Mouse (Mus musculus) liver, postnatal 0 days (tissue): ENCODE data around the gene Ralgds. TPM values are rescaled to one million over a fixed set of nuclear protein-coding genes. Genes with fewer than 3 reads are reported as not detected.

Experiments used
- ATAC-seq: fragments of 200-750 bp; cut with Nextera tagmentation; 2 replicates; pipeline ENCODE4 v1.8.0; 2017; ENCODE audit warnings: mild to moderate bottlenecking, moderate library complexity
- DNase-seq: peaks from one replicate; pipeline ENCODE4 v3.0.0-alpha.2; 2016
- H3K27ac ChIP-seq: fragments of 300-500 bp; sonication (generic); 2 replicates; pipeline ENCODE4 v1.5.1; 2014; ENCODE audit warnings: antibody characterized with exemption, moderate library complexity, mild to moderate bottlenecking, low read depth
- H3K27me3 ChIP-seq: fragments of 300-500 bp; sonication (generic); 2 replicates; pipeline ENCODE4 v1.6.1; 2014; ENCODE audit warnings: low read length, control low read depth, mixed read lengths; ENCODE audit not compliant: insufficient read depth
- H3K36me3 ChIP-seq: fragments of 300-500 bp; sonication (generic); replicated peaks from 2 replicates; pipeline ENCODE4 v1.6.1; 2014; ENCODE audit warnings: mild to moderate bottlenecking, control low read depth, low read length, moderate library complexity, mixed read lengths; ENCODE audit not compliant: insufficient read depth
- H3K4me1 ChIP-seq: fragments of 300-500 bp; sonication (generic); 2 replicates; pipeline ENCODE4 v1.6.1; 2014; ENCODE audit warnings: antibody characterized with exemption, mild to moderate bottlenecking, control low read depth; ENCODE audit not compliant: insufficient read depth
- H3K4me2 ChIP-seq: fragments of 300-500 bp; sonication (generic); 2 replicates; pipeline ENCODE4 v1.6.1; 2014; ENCODE audit warnings: low read depth, mild to moderate bottlenecking, low read length, moderate library complexity, mixed read lengths
- H3K4me3 ChIP-seq: fragments of 300-500 bp; sonication (generic); 2 replicates; pipeline ENCODE4 v1.5.1; 2014; ENCODE audit warnings: low read depth, low read length
- H3K9ac ChIP-seq: fragments of 300-500 bp; sonication (generic); replicated peaks from 2 replicates; pipeline ENCODE4 v1.6.1; 2014; ENCODE audit warnings: mild to moderate bottlenecking, moderate library complexity
- H3K9me3 ChIP-seq: fragments of 300-500 bp; sonication (generic); 2 replicates; pipeline ENCODE4 v1.6.1; 2016; ENCODE audit warnings: mild to moderate bottlenecking, control low read depth, low read length, mixed read lengths
- CTCF ChIP-seq: sonication (generic); IDR thresholded peaks from 2 replicates; pipeline ENCODE4 v1.5.1; 2016; ENCODE audit warnings: antibody characterized with exemption, low read depth
- EP300 ChIP-seq: IDR thresholded peaks from 2 replicates; pipeline ENCODE4 v1.6.1; 2016; ENCODE audit warnings: antibody characterized with exemption, low read depth, mild to moderate bottlenecking
- WGBS: fragments of 180-500 bp; shearing (Covaris S2); extraction: QIAGEN DNeasy Blood & Tissue Kit; methylation state at CpG from one replicate; pipeline ENCODE4 v1.1.7; 2014; ENCODE audit not compliant: insufficient replicate concordance; 5-methylcytosine and 5-hydroxymethylcytosine counted together
- polyA plus RNA-seq: library from polyadenylated mRNA; unstranded; fragments of >200 nt; fragmentation: Nextera tagmentation; extraction: Ambion mirVana; gene quantifications from 2 replicates; pipeline ENCODE4 v1.2.1, GENCODE M21; 2015

Gene Ralgds
- polyA plus RNA-seq, 1 experiment from 2014 or later, result 1.8 TPM

GRCm38 (mm10) chr2:28592809-28593208 is 79.9 kb downstream of the Ralgds start:
- Histone ChIP-seq H3K36me3 (no peaks in the 10 kb centered on the region), H3K4me2 (peak overlapping the region; percentile 64), H3K4me3 (no peak overlapping the region), H3K9ac (no peak overlapping the region; the same call in 1 of the 2 replicates), H3K27me3 (no peaks in the 10 kb centered on the region), H3K27ac (no peak overlapping the region), H3K4me1 (peaks cover 14% of the 10 kb centered on the region), H3K9me3 (no peaks in the 10 kb centered on the region)
- peak; percentile 87 for DNase-seq
- ATAC-seq, result peak; percentile 51
- WGBS, result 3% methylated on average over 15 of the region's 15 CpGs
- TF ChIP-seq CTCF, result peak; percentile 99
- TF ChIP-seq EP300, result no peak

GRCm38 (mm10) chr2:28596021-28596420 is 83.1 kb downstream of the Ralgds start:
- Histone ChIP-seq H3K4me1 (peaks cover 47% of the 10 kb centered on the region), H3K27me3 (no peaks in the 10 kb centered on the region), H3K9ac (no peak overlapping the region), H3K4me2 (no peak overlapping the region), H3K27ac (peak overlapping the region; percentile 49; the same call in 1 of the 2 replicates), H3K4me3 (no peak overlapping the region), H3K36me3 (no peaks in the 10 kb centered on the region), H3K9me3 (no peaks in the 10 kb centered on the region)
- ATAC-seq (peak; percentile 67), DNase-seq (peak; percentile 24)
- 52% methylated on average over 7 of the region's 7 CpGs for WGBS
- TF ChIP-seq CTCF, result no peak
- TF ChIP-seq EP300, result peak; percentile 95

- Histone ChIP-seq H3K4me2 (no peak overlapping the region), H3K9ac (no peak overlapping the region; the same call in 1 of the 2 replicates), H3K4me1 (peaks cover 55% of the 10 kb centered on the region), H3K4me3 (no peak overlapping the region), H3K27me3 (no peaks in the 10 kb centered on the region), H3K9me3 (no peaks in the 10 kb centered on the region), H3K27ac (peak overlapping the region; percentile 70), H3K36me3 (no peaks in the 10 kb centered on the region)
- WGBS, result 75% methylated on average over 7 of the region's 7 CpGs
- TF ChIP-seq CTCF, result peak; percentile 85
- peak; percentile 37; the same call in 1 of the 2 replicates for TF ChIP-seq EP300
- ATAC-seq (no peak), DNase-seq (peak; percentile 80)
These were observed 84.1 kb downstream of the Ralgds start for GRCm38 (mm10) chr2:28596998-28597397.

- H3K4me2 ChIP-seq, result peak overlapping the region; percentile 52
- peak; percentile 61 for ATAC-seq
- DNase-seq, result peak; percentile 63
- WGBS, result 39% methylated on average over 7 of the region's 7 CpGs
- H3K9ac ChIP-seq, result peak overlapping the region; percentile 48
- peak overlapping the region; percentile 70 for H3K27ac ChIP-seq
- no peak overlapping the region for H3K4me3 ChIP-seq
- H3K9me3 ChIP-seq, result no peaks in the 10 kb centered on the region
- no peaks in the 10 kb centered on the region for H3K27me3 ChIP-seq
- no peaks in the 10 kb centered on the region for H3K36me3 ChIP-seq
- TF ChIP-seq EP300 (peak; percentile 99), CTCF (no peak)
- H3K4me1 ChIP-seq, result peaks cover 55% of the 10 kb centered on the region
These were observed 85.0 kb downstream of the Ralgds start for GRCm38 (mm10) chr2:28597733-28598547.

GRCm38 (mm10) chr2:28598692-28599568 is 86.0 kb downstream of the Ralgds start:
- Histone ChIP-seq H3K4me3 (no peak overlapping the region), H3K9me3 (no peaks in the 10 kb centered on the region), H3K36me3 (no peaks in the 10 kb centered on the region), H3K4me2 (peak overlapping the region; percentile 52; the same call in 1 of the 2 replicates), H3K27me3 (no peaks in the 10 kb centered on the region), H3K4me1 (peaks cover 52% of the 10 kb centered on the region), H3K27ac (peak overlapping the region; percentile 70), H3K9ac (peak overlapping the region; percentile 35)
- ATAC-seq (no peak), DNase-seq (peak; percentile 31)
- WGBS, result 21% methylated on average over 12 of the region's 12 CpGs
- peak; percentile 42; the same call in 1 of the 2 replicates for TF ChIP-seq EP300
- no peak for TF ChIP-seq CTCF

- H3K4me3 ChIP-seq, result no peak overlapping the region
- H3K9me3 ChIP-seq, result no peaks in the 10 kb centered on the region
- WGBS, result 41% methylated on average over 6 of the region's 6 CpGs
- ATAC-seq (no peak), DNase-seq (no peak)
- no peaks in the 10 kb centered on the region for H3K36me3 ChIP-seq
- peak overlapping the region; percentile 35 for H3K9ac ChIP-seq
- H3K27ac ChIP-seq, result peak overlapping the region; percentile 70
- H3K4me2 ChIP-seq, result no peak overlapping the region
- H3K4me1 ChIP-seq, result peaks cover 52% of the 10 kb centered on the region
- H3K27me3 ChIP-seq, result no peaks in the 10 kb centered on the region
- no peak for TF ChIP-seq EP300
- no peak for TF ChIP-seq CTCF
These were observed 86.6 kb downstream of the Ralgds start for GRCm38 (mm10) chr2:28599569-28599900.
